Mouse (Mus musculus) limb, embryonic 14.5 days (tissue): ENCODE measurements at regions not wholly inside any gene's neighbourhood (a gene's known extent, or its start where the extent isn't known, plus 50 kb on each side); places are given as distances from the start of the nearest gene placed in this dataset.

ENCODE experiments used
- ATAC-seq: fragments of 200-750 bp; cut with Nextera tagmentation; 2 replicates; pipeline ENCODE4 v1.8.0; 2017; ENCODE audit warnings: low read depth, moderate number of reproducible peaks, moderate TSS enrichment; ENCODE audit not compliant: low FRiP score
- DNase-seq: peaks from one replicate; pipeline ENCODE4 v3.0.0-alpha.2; 2015; ENCODE audit warnings: low spot score
- H3K27ac ChIP-seq: fragments of 300-500 bp; sonication (generic); replicated peaks from 2 replicates; pipeline ENCODE4 v1.5.1; 2014; ENCODE audit warnings: low read depth, mild to moderate bottlenecking, low read length, moderate library complexity, mixed read lengths
- H3K27me3 ChIP-seq: fragments of 300-500 bp; sonication (generic); 2 replicates; pipeline ENCODE4 v1.6.1; 2014; ENCODE audit warnings: low read length, mixed read lengths; ENCODE audit not compliant: control insufficient read depth, insufficient read depth
- H3K36me3 ChIP-seq: fragments of 300-500 bp; sonication (generic); 2 replicates; pipeline ENCODE4 v1.6.1; 2014; ENCODE audit warnings: mild to moderate bottlenecking, low read length, moderate library complexity, mixed read lengths; ENCODE audit not compliant: control insufficient read depth, insufficient read depth
- H3K4me1 ChIP-seq: fragments of 300-500 bp; sonication (generic); 2 replicates; pipeline ENCODE4 v1.6.1; 2014; ENCODE audit warnings: antibody characterized with exemption, low read length, mixed read lengths; ENCODE audit not compliant: control insufficient read depth, insufficient read depth
- H3K4me2 ChIP-seq: fragments of 300-500 bp; sonication (generic); replicated peaks from 2 replicates; pipeline ENCODE4 v1.6.1; 2014; ENCODE audit warnings: low read depth, mild to moderate bottlenecking, low read length, moderate library complexity; ENCODE audit not compliant: severe bottlenecking
- H3K4me3 ChIP-seq: fragments of 300-500 bp; sonication (generic); replicated peaks from 2 replicates; pipeline ENCODE4 v1.5.1; 2014; ENCODE audit warnings: low read length
- H3K9ac ChIP-seq: fragments of 300-500 bp; sonication (generic); 2 replicates; pipeline ENCODE4 v1.6.1; 2014; ENCODE audit warnings: mild to moderate bottlenecking, low read depth, low read length, moderate library complexity; ENCODE audit not compliant: severe bottlenecking
- H3K9me3 ChIP-seq: fragments of 300-500 bp; sonication (generic); 2 replicates; pipeline ENCODE4 v1.6.1; 2016; ENCODE audit warnings: low read length; ENCODE audit not compliant: control insufficient read depth
- POLR2A ChIP-seq: fragments of 200-500 bp; IDR thresholded peaks from 2 replicates; pipeline ENCODE4 v1.8.0; 2012; ENCODE audit warnings: inconsistent platforms, mild to moderate bottlenecking, moderate library complexity, borderline replicate concordance; ENCODE audit not compliant: insufficient read depth, insufficient read length; ENCODE audit errors: extremely low read depth
- WGBS: fragments of 180-500 bp; shearing (Covaris S2); extraction: QIAGEN DNeasy Blood & Tissue Kit; methylation state at CpG from one replicate; pipeline ENCODE4 v1.1.7; 2014; 5-methylcytosine and 5-hydroxymethylcytosine counted together

GRCm38 (mm10) chr6:22467334-22467993 lies 111.4 kb upstream of the Fam3c start:
- H3K4me1 ChIP-seq, result no peaks in the 10 kb centered on the region
- H3K4me3 ChIP-seq, result no peak overlapping the region
- DNase-seq (no peak), ATAC-seq (no peak)
- no peak for TF ChIP-seq POLR2A
- no peak overlapping the region for H3K9ac ChIP-seq
- no peaks in the 10 kb centered on the region for H3K36me3 ChIP-seq
- 78% methylated on average over 11 of the region's 11 CpGs for WGBS
- no peaks in the 10 kb centered on the region for H3K27me3 ChIP-seq
- H3K9me3 ChIP-seq, result no peaks in the 10 kb centered on the region
- no peak overlapping the region for H3K27ac ChIP-seq
- no peak overlapping the region for H3K4me2 ChIP-seq

DNA sequence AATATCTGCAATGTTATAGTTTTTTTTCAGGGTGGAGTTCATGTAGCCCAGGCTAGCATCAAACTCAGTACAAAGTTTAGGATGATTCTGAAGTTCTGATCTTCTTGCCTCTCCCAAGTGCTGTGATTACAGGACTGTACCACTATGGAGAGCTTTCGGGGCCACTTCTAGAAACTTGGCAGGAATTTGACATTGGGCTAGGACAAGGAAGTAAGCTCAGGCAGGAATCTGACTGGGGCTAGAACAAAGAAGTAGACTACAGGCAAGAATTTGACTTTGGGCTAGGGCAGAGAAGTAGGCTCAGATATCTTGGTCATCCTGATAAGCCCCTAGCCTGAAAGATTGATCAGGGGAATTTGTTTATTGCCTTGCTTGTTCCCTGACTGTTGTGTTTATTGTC lies 109.9 kb upstream of the Fam3c start:
- no peak overlapping the region for H3K4me2 ChIP-seq

GRCm38 (mm10) chr6:22459440-22460016 lies 103.5 kb upstream of the Fam3c start:
- H3K4me2 ChIP-seq, result no peak overlapping the region
- no peaks in the 10 kb centered on the region for H3K36me3 ChIP-seq
- no peaks in the 10 kb centered on the region for H3K4me1 ChIP-seq
- no peak; the same call in 1 of the 2 replicates for ATAC-seq
- no peak overlapping the region for H3K4me3 ChIP-seq
- peak; percentile 5 for DNase-seq
- H3K27me3 ChIP-seq, result no peaks in the 10 kb centered on the region
- H3K9ac ChIP-seq, result no peak overlapping the region
- 0 out of 2 replicates have a peak overlapping the region, but pooled peaks have one; percentile 9 for H3K27ac ChIP-seq
- no peak for TF ChIP-seq POLR2A
- no peaks in the 10 kb centered on the region for H3K9me3 ChIP-seq
- 80% methylated on average over 7 of the region's 7 CpGs for WGBS

More for the DNA sequence above, 109.9 kb upstream of the Fam3c start:
- DNase-seq, result no peak
- Histone ChIP-seq H3K27me3 (no peaks in the 10 kb centered on the region), H3K36me3 (no peaks in the 10 kb centered on the region), H3K9me3 (no peaks in the 10 kb centered on the region), H3K9ac (no peak overlapping the region), H3K4me1 (no peaks in the 10 kb centered on the region), H3K4me3 (no peak overlapping the region), H3K27ac (no peak overlapping the region)
- WGBS, result 97% methylated on average over 1 of the region's 1 CpGs
- TF ChIP-seq POLR2A, result no peak
- ATAC-seq, result no peak

- ATAC-seq (no peak), DNase-seq (no peak)
- H3K4me3 ChIP-seq, result no peak overlapping the region
- H3K4me1 ChIP-seq, result no peaks in the 10 kb centered on the region
- H3K27ac ChIP-seq, result no peak overlapping the region
- no peaks in the 10 kb centered on the region for H3K9me3 ChIP-seq
- WGBS, result 98% methylated on average over 2 of the region's 2 CpGs
- H3K9ac ChIP-seq, result no peak overlapping the region
- H3K27me3 ChIP-seq, result no peaks in the 10 kb centered on the region
- no peak overlapping the region for H3K4me2 ChIP-seq
- no peaks in the 10 kb centered on the region for H3K36me3 ChIP-seq
- no peak for TF ChIP-seq POLR2A
These were observed 96.2 kb upstream of the Fam3c start for GRCm38 (mm10) chr6:22452203-22452602.

DNA sequence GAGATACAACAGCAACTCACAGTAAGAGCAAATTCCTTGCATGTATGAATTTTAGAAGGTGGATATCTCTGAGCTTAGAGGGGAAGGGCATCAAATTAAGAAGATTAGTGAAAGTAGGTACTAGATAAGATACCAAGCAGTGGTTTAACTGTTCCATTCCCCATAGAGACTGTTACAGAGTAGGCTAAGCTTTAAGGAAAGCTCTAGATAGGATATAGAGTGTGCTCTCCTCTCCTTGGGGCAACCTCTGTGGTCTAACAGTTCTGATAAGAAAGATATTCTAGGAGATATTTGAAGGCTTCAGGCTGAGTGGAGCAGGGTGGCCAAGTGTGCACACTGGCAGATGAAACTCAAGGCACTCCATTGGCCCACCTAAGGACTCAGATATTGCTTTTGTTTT lies 94.5 kb upstream of the Fam3c start:
- DNase-seq, result no peak
- no peak overlapping the region for H3K4me3 ChIP-seq
- no peaks in the 10 kb centered on the region for H3K36me3 ChIP-seq
- H3K27ac ChIP-seq, result no peak overlapping the region
- H3K4me1 ChIP-seq, result no peaks in the 10 kb centered on the region
- H3K4me2 ChIP-seq, result no peak overlapping the region
- ATAC-seq, result no peak
- H3K9ac ChIP-seq, result no peak overlapping the region
- H3K9me3 ChIP-seq, result no peaks in the 10 kb centered on the region
- TF ChIP-seq POLR2A, result no peak
- no peaks in the 10 kb centered on the region for H3K27me3 ChIP-seq
